Mouse (Mus musculus): Measurements from ENCODE around the gene Eml4. TPM values are rescaled to one million over a fixed set of nuclear protein-coding genes. Genes with fewer than 3 reads are reported as not detected.

Gene Eml4
- total RNA-seq, 1 experiment from 2014 or later = 76.2 TPM

Other genes with a start within 250 kb of the Eml4 start
- gene Pkdcc, start 135.6 kb upstream of the Eml4 start, total RNA-seq (2017) = not detected in 2 replicates
- 201 and 267 TPM in 2 replicates for gene Cox7a2l, start 166.4 kb downstream of the Eml4 start, total RNA-seq (2017)

Data from common myeloid progenitor, adult 5-6 weeks (primary cell).